Mouse (Mus musculus) gastrocnemius, adult 2 months (tissue): Measurements from ENCODE around the gene Trpv3. TPM values are rescaled to one million over a fixed set of nuclear protein-coding genes. Genes with fewer than 3 reads are reported as not detected.

ENCODE experiments used
- DNase-seq: peaks from one replicate; pipeline ENCODE4 v3.0.0; 2022
- H3K27ac ChIP-seq: fragments of 200-600 bp; 2 replicates; pipeline ENCODE4 v1.8.1; 2022; ENCODE audit warnings: mild to moderate bottlenecking
- H3K4me3 ChIP-seq: fragments of 200-600 bp; 2 replicates; pipeline ENCODE4 v1.8.1; 2022; ENCODE audit warnings: mild to moderate bottlenecking, moderate library complexity
- CTCF ChIP-seq: fragments of 200-600 bp; IDR thresholded peaks from 2 replicates; pipeline ENCODE4 v1.8.1; 2022; ENCODE audit warnings: antibody characterized with exemption, mild to moderate bottlenecking, moderate library complexity
- intact Hi-C: fragments of 180-260 bp; cut with DNase I; formaldehyde crosslinking; loops from one replicate; pipeline ENCODE4 v1.15.1; 2025
- total RNA-seq, 2 experiments: library from RNA; stranded (reverse); gene quantifications; 2 replicates each; pipeline ENCODE4 v1.2.3; 2021

The Trpv3 gene
- total RNA-seq, 2 experiments from 2014 or later, result not detected

DNA sequence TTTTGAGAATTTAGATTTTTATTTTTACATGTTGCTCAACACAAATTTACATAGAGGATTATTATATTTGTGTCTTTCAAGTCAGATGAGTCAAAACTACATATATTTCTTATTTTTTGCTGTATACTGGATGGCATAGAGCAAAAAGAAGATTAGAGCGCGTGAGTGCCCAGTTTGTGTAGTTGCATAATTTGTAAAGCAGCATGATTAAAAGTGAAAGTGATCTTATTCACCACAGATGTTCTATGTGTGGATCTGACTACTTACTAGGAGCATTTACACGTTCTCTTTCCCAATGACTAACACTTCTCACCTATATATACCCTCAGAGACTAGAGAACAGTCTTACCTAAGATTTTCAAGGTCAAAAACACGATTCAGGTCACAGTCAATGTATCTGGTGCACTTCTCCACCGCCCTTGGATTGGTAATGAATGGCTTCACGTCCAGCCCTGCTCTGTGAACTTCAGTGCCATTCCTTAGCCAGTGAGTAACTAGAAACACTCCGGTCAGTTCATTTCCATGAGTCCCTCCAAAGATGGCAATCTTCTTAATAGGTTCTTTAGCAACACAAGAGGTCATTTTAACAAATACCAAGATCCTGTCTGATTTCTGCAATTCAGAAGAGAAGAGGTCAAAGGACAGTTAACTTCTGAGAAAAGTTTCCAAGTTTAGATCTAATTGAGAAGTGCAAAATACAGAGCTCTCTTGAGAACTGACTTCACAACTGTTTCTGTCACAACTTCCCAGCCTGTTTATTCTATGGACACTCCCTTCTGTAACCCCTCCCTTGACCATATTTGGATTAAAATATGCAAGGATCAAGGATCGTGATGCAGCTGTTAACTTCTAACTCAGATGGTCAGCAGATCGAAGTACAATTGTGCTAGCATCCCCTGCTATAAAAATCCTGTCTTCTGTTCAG is 57.0 kb downstream of the Trpv3 start:
- Histone ChIP-seq H3K27ac (peak overlapping the region; percentile 46), H3K4me3 (peak overlapping the region; percentile 58)
- intact Hi-C loops, result no loop called here

GRCm38 (mm10) chr11:73326485-73326886 is 59.3 kb downstream of the Trpv3 start:
- DNase-seq, result peak; percentile 19
- peak overlapping the region; percentile 60 for H3K4me3 ChIP-seq
- intact Hi-C loops, result no loop called here
- peak overlapping the region; percentile 66 for H3K27ac ChIP-seq
- TF ChIP-seq CTCF, result no peak

More for the DNA sequence above, 57.0 kb downstream of the Trpv3 start:
- no peak for TF ChIP-seq CTCF
- no peak for DNase-seq

GRCm38 (mm10) chr11:73327361-73327760 is 60.2 kb downstream of the Trpv3 start:
- TF ChIP-seq CTCF, result no peak
- Histone ChIP-seq H3K27ac (no peak overlapping the region), H3K4me3 (no peak overlapping the region)
- intact Hi-C loops, result no loop called here
- DNase-seq, result no peak

DNA sequence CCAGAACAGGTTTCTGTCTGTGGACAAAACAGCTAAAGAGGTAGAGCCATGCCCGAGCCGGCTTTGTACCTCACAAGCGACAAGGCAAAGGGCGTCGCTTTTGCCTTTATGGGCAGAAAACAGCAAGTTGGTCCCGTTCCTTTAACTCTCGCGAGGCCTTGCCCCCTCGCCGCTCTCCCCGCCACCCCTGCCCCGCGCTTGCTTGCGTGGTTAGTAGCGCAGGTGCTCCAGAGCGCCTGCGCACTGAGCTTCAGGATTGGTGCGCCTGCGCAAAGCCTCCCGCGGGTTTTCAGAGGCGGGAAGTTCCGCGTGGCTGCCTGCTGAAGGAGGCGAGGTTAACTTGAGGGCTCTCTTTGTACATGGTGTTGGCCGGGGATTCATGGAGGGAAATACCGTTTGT is 62.3 kb downstream of the Trpv3 start, which contains the start of the genes Aspa, Gm49340 and Spata22:
Gene Aspa (minus strand): TSS at position 155 of the 400 bp plus-strand sequence.
Gene Gm49340 (plus strand): TSS at position 300 of the 400 bp plus-strand sequence.
Gene Spata22 (plus strand): TSS at position 300 of the 400 bp plus-strand sequence.
- Histone ChIP-seq H3K27ac (no peak within 1 kb of the TSS), H3K4me3 (no peak within 1 kb of the TSS)
- no peak for DNase-seq
- intact Hi-C loops, result no loop called here
- no peak for TF ChIP-seq CTCF

DNA sequence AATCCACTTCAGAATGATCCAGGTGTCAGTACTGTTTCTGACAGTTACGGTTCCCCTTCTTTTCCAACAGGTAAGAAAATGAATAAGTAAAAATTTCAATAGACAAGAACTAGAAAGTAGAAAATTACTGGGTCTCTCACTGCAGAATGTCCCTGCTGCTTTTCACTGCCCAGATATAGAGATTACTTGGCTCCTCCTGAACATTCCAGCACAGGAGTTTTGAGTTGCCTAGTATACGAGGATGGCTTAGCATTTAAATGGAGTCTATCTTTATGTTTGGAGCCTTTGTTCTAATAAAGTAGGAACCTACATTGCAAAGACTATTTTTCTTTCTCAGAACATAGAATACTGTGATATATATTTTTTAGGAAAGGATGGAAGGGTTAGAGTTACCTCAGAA is 66.2 kb downstream of the Trpv3 start:
- no peak for DNase-seq
- intact Hi-C loops, result no loop called here
- Histone ChIP-seq H3K27ac (no peak overlapping the region), H3K4me3 (no peak overlapping the region)
- no peak for TF ChIP-seq CTCF

DNA sequence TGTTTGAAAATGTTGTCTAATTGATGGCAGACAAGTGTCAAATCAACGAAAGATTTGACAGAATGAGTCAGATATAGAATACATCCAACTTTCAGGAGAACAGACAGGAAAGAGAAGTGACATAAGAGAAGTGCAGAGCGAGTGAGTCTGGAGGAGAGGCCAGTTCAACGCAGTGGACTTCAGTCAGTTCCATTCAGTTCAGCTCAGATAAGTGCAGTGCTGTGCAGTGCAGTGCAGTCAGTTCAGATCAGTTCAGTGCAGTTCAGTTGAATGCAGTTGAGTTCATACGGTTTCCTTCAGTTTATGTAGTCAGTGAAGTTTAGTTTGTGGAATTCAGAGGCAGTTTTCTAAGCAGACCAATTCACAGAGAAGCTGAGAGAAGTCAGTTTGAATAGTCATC is 69.7 kb downstream of the Trpv3 start:
- intact Hi-C loops, result no loop called here
- DNase-seq, result no peak
- no peak overlapping the region for H3K27ac ChIP-seq
- TF ChIP-seq CTCF, result no peak
- no peak overlapping the region for H3K4me3 ChIP-seq

Other genes starting within 250 kb of the Trpv3 start
- gene Camkk1, start 248.4 kb upstream of the Trpv3 start, total RNA-seq, result under 1 TPM; 0.43 to 0.89 TPM
- gene Ncbp3, start 219.6 kb upstream of the Trpv3 start, total RNA-seq, result 1 to 10 TPM; 3.2 to 3.9 TPM
- gene Itgae, start 176.8 kb upstream of the Trpv3 start, total RNA-seq, result under 1 TPM; 0.08 to 0.17 TPM
- gene Haspin, start 129.1 kb upstream of the Trpv3 start, total RNA-seq, result under 1 TPM in 1 of 2 experiments, not detected in 1; 0.08 TPM
- gene P2rx5, start 107.0 kb upstream of the Trpv3 start, total RNA-seq, result 10 to 100 TPM in 1 of 2 experiments, 1 to 10 TPM in 1; 7.0 to 12.9 TPM
- 10 to 100 TPM; 82.6 to 93.4 TPM for gene Emc6, start 90.4 kb upstream of the Trpv3 start, total RNA-seq
- 10 to 100 TPM in 1 of 2 experiments, 1 to 10 TPM in 1; 6.5 to 13.9 TPM for gene Tax1bp3, start 90.3 kb upstream of the Trpv3 start, total RNA-seq
- 1 to 10 TPM; 5.7 to 7.8 TPM for gene Ctns, start 68.3 kb upstream of the Trpv3 start, total RNA-seq
- gene Shpk, start 67.9 kb upstream of the Trpv3 start, total RNA-seq, result under 1 TPM; 0.50 to 0.66 TPM
- under 1 TPM; 0.06 to 0.20 TPM for gene Trpv1, start 33.1 kb upstream of the Trpv3 start, total RNA-seq
- 1 to 10 TPM; 2.1 to 5.1 TPM for gene Aspa, start 62.2 kb downstream of the Trpv3 start, total RNA-seq
- not detected for gene Gm49340, start 62.4 kb downstream of the Trpv3 start, total RNA-seq
- gene Spata22, start 62.4 kb downstream of the Trpv3 start, total RNA-seq, result not detected
- gene Olfr20, start 83.4 kb downstream of the Trpv3 start, total RNA-seq, result not detected
- not detected for gene Olfr376, start 103.9 kb downstream of the Trpv3 start, total RNA-seq
- gene Olfr1, start 132.2 kb downstream of the Trpv3 start, total RNA-seq, result not detected
- not detected for gene Olfr378, start 161.1 kb downstream of the Trpv3 start, total RNA-seq
- gene Olfr380, start 190.1 kb downstream of the Trpv3 start, total RNA-seq, result not detected
- not detected for gene Olfr381, start 224.2 kb downstream of the Trpv3 start, total RNA-seq
- gene Olfr382, start 249.8 kb downstream of the Trpv3 start, total RNA-seq, result not detected